12 mouse cellular contexts compared by ENCODE assay signal in genomic region chr11:32027474-32028342, GRCm38 (mm10). TPM values are rescaled to one million over a fixed set of nuclear protein-coding genes. Genes with fewer than 3 reads are reported as not detected.
DNase-seq lines count a peak whose midpoint lies in the region; ATAC-seq and TF ChIP-seq lines count a peak whose summit lies in the region.
"Had no signal": no experiment of that assay in that cellular context is flagged by ENCODE, and none has a peak within 500 bp of the region (broad histone marks: within the 10 kb centered on the region; RNA-seq: fewer than 3 reads in every experiment).

No protein-coding gene starts in this region.

- peak; percentile 57 for DNase-seq in embryonic facial prominence, embryonic 11.5 days (ENCODE audit: low spot score)
- no peak for DNase-seq in embryonic facial prominence, embryonic 10.5 days (ENCODE audit: low spot score)
- DNase-seq in embryo, embryonic 10.5 days (ENCODE audit: low spot score) = peak; percentile 47
- peak; percentile 53 to 86 for DNase-seq in layer of hippocampus, adult 2 months (ENCODE audit: low spot score in 2 of 2)
- no peak for DNase-seq in cerebellum, postnatal 4 days (ENCODE audit: low spot score in 2 of 2)
- DNase-seq in kidney, adult 11 months = no peak
- DNase-seq in heart, adult 11 months = no peak
- DNase-seq: cerebellum, adult 9-11 months; gastrocnemius, postnatal 10 days had no signal

- no peaks in the 10 kb centered on the region for H3K9me3 ChIP-seq in embryonic facial prominence, embryonic 11.5 days (replicated peaks; ENCODE audit: control insufficient read depth, low read length)
- no peaks in the 10 kb centered on the region for H3K9me3 ChIP-seq in embryonic facial prominence, embryonic 10.5 days
- no peaks in the 10 kb centered on the region for H3K9me3 ChIP-seq in neural tube, embryonic 13.5 days

- H3K36me3 ChIP-seq in embryonic facial prominence, embryonic 11.5 days (replicated peaks; ENCODE audit: control insufficient read depth, insufficient read depth, low read depth, low read length) = no peaks in the 10 kb centered on the region
- no peaks in the 10 kb centered on the region for H3K36me3 ChIP-seq in embryonic facial prominence, embryonic 10.5 days (replicated peaks)
- peaks cover 23% of the 10 kb centered on the region for H3K36me3 ChIP-seq in neural tube, embryonic 13.5 days

- TF ChIP-seq CTCF in layer of hippocampus, adult 2 months (conservative IDR thresholded peaks at IDR 0.05) = no peak

- peak; percentile 56; the same call in 1 of the 2 replicates for ATAC-seq in embryonic facial prominence, embryonic 11.5 days (replicated peaks; ENCODE audit: insufficient number of reproducible peaks, low FRiP score, low TSS enrichment, low read depth)
- ATAC-seq in neural tube, embryonic 13.5 days (ENCODE audit: low read depth) = peak; percentile 84
- ATAC-seq: intestine, embryonic 16.5 days had no signal

- H3K4me1 ChIP-seq in embryonic facial prominence, embryonic 11.5 days (ENCODE audit: control insufficient read depth, insufficient read depth, low read length) = no peaks in the 10 kb centered on the region
- peaks cover 16% of the 10 kb centered on the region for H3K4me1 ChIP-seq in embryonic facial prominence, embryonic 10.5 days
- peaks cover 68% of the 10 kb centered on the region for H3K4me1 ChIP-seq in neural tube, embryonic 13.5 days (replicated peaks)

- 62% methylated on average over 7 of the region's 7 CpGs for WGBS in embryonic facial prominence, embryonic 11.5 days
- WGBS in embryonic facial prominence, embryonic 10.5 days = 74% methylated on average over 7 of the region's 7 CpGs
- WGBS in neural tube, embryonic 13.5 days = 34% methylated on average over 7 of the region's 7 CpGs

- H3K4me3 ChIP-seq in embryonic facial prominence, embryonic 11.5 days (ENCODE audit: low read depth, low read length) = no peak overlapping the region
- no peak overlapping the region for H3K4me3 ChIP-seq in embryonic facial prominence, embryonic 10.5 days
- peak overlapping the region; percentile 20; the same call in 1 of the 2 replicates for H3K4me3 ChIP-seq in layer of hippocampus, adult 2 months
- no peak overlapping the region for H3K4me3 ChIP-seq in neural tube, embryonic 13.5 days

- H3K9ac ChIP-seq in embryonic facial prominence, embryonic 11.5 days (replicated peaks; ENCODE audit: low read length) = no peak overlapping the region
- no peak overlapping the region for H3K9ac ChIP-seq in neural tube, embryonic 13.5 days

- H3K4me2 ChIP-seq in embryonic facial prominence, embryonic 11.5 days (ENCODE audit: low read depth, low read length) = no peak overlapping the region
- H3K4me2 ChIP-seq in neural tube, embryonic 13.5 days = peak overlapping the region; percentile 32
- H3K4me2 ChIP-seq: liver, embryonic 11.5 days had no signal

- no peaks in the 10 kb centered on the region for H3K27me3 ChIP-seq in embryonic facial prominence, embryonic 11.5 days (ENCODE audit: control insufficient read depth, insufficient read depth, low read length)
- no peaks in the 10 kb centered on the region for H3K27me3 ChIP-seq in embryonic facial prominence, embryonic 10.5 days (replicated peaks; ENCODE audit: low read depth, poor library complexity, severe bottlenecking)
- no peaks in the 10 kb centered on the region for H3K27me3 ChIP-seq in neural tube, embryonic 13.5 days

- H3K27ac ChIP-seq in embryonic facial prominence, embryonic 11.5 days (replicated peaks; ENCODE audit: low read depth, low read length) = no peak overlapping the region
- H3K27ac ChIP-seq in embryonic facial prominence, embryonic 10.5 days (replicated peaks) = no peak overlapping the region
- peak overlapping the region; percentile 90 for H3K27ac ChIP-seq in layer of hippocampus, adult 2 months
- peak overlapping the region; percentile 84 for H3K27ac ChIP-seq in neural tube, embryonic 13.5 days (replicated peaks)

RNA-seq across cellular contexts. Expression of gene Nsg2, which starts 27.4 kb away (rescaled TPM):
- 8.0 and 9.8 TPM in 2 replicates for polyA plus RNA-seq in embryonic facial prominence, embryonic 11.5 days (2014; fragmentation: Nextera tagmentation; extraction: Ambion mirVana)
- polyA plus RNA-seq in embryonic facial prominence, embryonic 10.5 days (2016; fragmentation: Nextera tagmentation; extraction: Ambion mirVana) = 10.1 and 11.3 TPM in 2 replicates
- total RNA-seq in layer of hippocampus, adult 2 months (2021) = 100 to 1,000 TPM; 662 to 700 TPM
- polyA plus RNA-seq in neural tube, embryonic 13.5 days (2015; fragmentation: Nextera tagmentation; extraction: Ambion mirVana) = 356 and 366 TPM in 2 replicates

Comparison
In these comparisons a context has a peak if more than half of its experiments do, and no peak if none do; other contexts are left out.
1. DNase-seq: peak in embryonic facial prominence, embryonic 11.5 days (single experiment), embryo, embryonic 10.5 days (single experiment) and layer of hippocampus, adult 2 months (2 of 2); none in embryonic facial prominence, embryonic 10.5 days (single experiment), cerebellum, postnatal 4 days (0 of 2), kidney, adult 11 months (single experiment) and heart, adult 11 months (single experiment).
2. H3K27ac ChIP-seq: peak in layer of hippocampus, adult 2 months (single experiment) and neural tube, embryonic 13.5 days (single experiment); none in embryonic facial prominence, embryonic 11.5 days (single experiment) and embryonic facial prominence, embryonic 10.5 days (single experiment).
3. RNA of gene Nsg2, which starts 27.4 kb away (polyA plus RNA-seq): 356 to 366 TPM in neural tube, embryonic 13.5 days; 10.1 to 11.3 TPM in embryonic facial prominence, embryonic 10.5 days and 8.0 to 9.8 TPM in embryonic facial prominence, embryonic 11.5 days; every median in the first group is over 10 times any median in the second.